Mouse (Mus musculus) MEL (cell line): ENCODE measurements around the gene Sema3b. TPM values are rescaled to one million over a fixed set of nuclear protein-coding genes. Genes with fewer than 3 reads are reported as not detected.

Source experiments
- DNase-seq: peaks from one replicate; pipeline ENCODE4 v3.0.0; 2011; ENCODE audit warnings: low read depth, low spot score
- H3K27ac ChIP-seq: 2 replicates; pipeline ENCODE4 v1.5.1; 2012; ENCODE audit warnings: low read depth, mild to moderate bottlenecking, control low read depth, low read length, moderate library complexity; ENCODE audit not compliant: control insufficient read depth
- H3K27me3 ChIP-seq, 2 experiments: fragments of 150-350 bp in 1 of 2; sonication (generic) in 1 of 2; 2 replicates each; pipeline ENCODE4 v1.6.1; 2012; ENCODE audit warnings: low read length in 2 of 2, mild to moderate bottlenecking in 2 of 2, improper control_type of control experiment in 1 of 2, moderate library complexity in 1 of 2; ENCODE audit not compliant: insufficient read depth in 2 of 2, control insufficient read depth in 1 of 2
- H3K36me3 ChIP-seq, 2 experiments: 2 replicates each; pipeline ENCODE4 v1.6.1; 2012 to 2014; ENCODE audit warnings: low read length in 2 of 2, improper control_type of control experiment in 1 of 2, inconsistent platforms in 1 of 2, mild to moderate bottlenecking in 1 of 2; ENCODE audit not compliant: insufficient read depth in 2 of 2, control insufficient read depth in 1 of 2
- H3K4me1 ChIP-seq, 2 experiments: fragments of 150-350 bp in 1 of 2; sonication (generic) in 1 of 2; 2 replicates each; pipeline ENCODE4 v1.6.1; 2012; ENCODE audit warnings: low read length in 2 of 2, improper control_type of control experiment in 1 of 2, mild to moderate bottlenecking in 1 of 2; ENCODE audit not compliant: insufficient read depth in 2 of 2, control insufficient read depth in 1 of 2
- H3K4me3 ChIP-seq, 2 experiments: fragments of 150-350 bp in 1 of 2; sonication (generic) in 1 of 2; 2 replicates each; pipeline ENCODE4 v1.5.1; 2012; ENCODE audit warnings: low read depth in 2 of 2, low read length in 2 of 2, mild to moderate bottlenecking in 2 of 2, moderate library complexity in 2 of 2, control low read depth in 1 of 2, improper control_type of control experiment in 1 of 2; ENCODE audit not compliant: control insufficient read depth in 1 of 2, insufficient read depth in 1 of 2
- H3K79me2 ChIP-seq: 2 replicates; pipeline ENCODE4 v1.6.1; 2012; ENCODE audit warnings: mild to moderate bottlenecking, low read length, moderate library complexity; ENCODE audit not compliant: control insufficient read depth, poor library complexity, insufficient read depth
- H3K9ac ChIP-seq: 2 replicates; pipeline ENCODE4 v1.6.1; 2012; ENCODE audit warnings: low read depth, mild to moderate bottlenecking, control low read depth, low read length, moderate library complexity; ENCODE audit not compliant: control insufficient read depth, poor library complexity, severe bottlenecking
- H3K9me3 ChIP-seq: fragments of 150-350 bp; sonication (generic); replicated peaks from 2 replicates; pipeline ENCODE4 v1.6.1; 2012; ENCODE audit warnings: mild to moderate bottlenecking, low read length, improper control_type of control experiment, moderate library complexity; ENCODE audit not compliant: insufficient read depth
- CHD1 ChIP-seq: IDR thresholded peaks from 2 replicates; pipeline ENCODE4 v1.6.1; 2012; ENCODE audit warnings: low read depth, mild to moderate bottlenecking, inconsistent platforms, low read length, improper control_type of control experiment
- CHD2 ChIP-seq: IDR thresholded peaks from 2 replicates; pipeline ENCODE4 v1.6.1; 2011; ENCODE audit warnings: low read length, improper control_type of control experiment
- CTCF ChIP-seq, 3 experiments: IDR thresholded peaks in 2 of 3; conservative IDR thresholded peaks in 1 of 3; 2 replicates each; pipeline ENCODE4 v1.5.1; 2011 to 2012; ENCODE audit warnings: low read length in 3 of 3, low read depth in 2 of 3, mild to moderate bottlenecking in 2 of 3, improper control_type of control experiment in 1 of 3, inconsistent platforms in 1 of 3, mixed read lengths in 1 of 3, moderate library complexity in 1 of 3; ENCODE audit not compliant: control insufficient read depth in 1 of 3, insufficient read depth in 1 of 3, poor library complexity in 1 of 3, severe bottlenecking in 1 of 3
- E2F4 ChIP-seq: IDR thresholded peaks from 2 replicates; pipeline ENCODE4 v1.6.1; 2011; ENCODE audit warnings: low read depth, low read length, improper control_type of control experiment, borderline replicate concordance
- ELF1 ChIP-seq: IDR thresholded peaks from 2 replicates; pipeline ENCODE4 v1.6.1; 2014; ENCODE audit warnings: low read depth, mild to moderate bottlenecking, inconsistent platforms, low read length, improper control_type of control experiment, moderate library complexity
- EP300 ChIP-seq, 2 experiments: IDR thresholded peaks; 2 replicates each; pipeline ENCODE4 v1.6.1; 2011; ENCODE audit warnings: improper control_type of control experiment in 2 of 2, low read length in 2 of 2, low read depth in 1 of 2, mild to moderate bottlenecking in 1 of 2
- ETS1 ChIP-seq: IDR thresholded peaks from 2 replicates; pipeline ENCODE4 v1.6.1; 2012; ENCODE audit warnings: low read depth, mild to moderate bottlenecking, inconsistent platforms, low read length, improper control_type of control experiment, moderate library complexity
- GABPA ChIP-seq: IDR thresholded peaks from 2 replicates; pipeline ENCODE4 v1.6.1; 2012; ENCODE audit warnings: low read depth, mild to moderate bottlenecking, inconsistent platforms, low read length, improper control_type of control experiment, moderate library complexity
- GATA1 ChIP-seq: IDR thresholded peaks from 2 replicates; pipeline ENCODE4 v1.6.1; 2011; ENCODE audit warnings: low read depth, low read length, improper control_type of control experiment
- HCFC1 ChIP-seq: IDR thresholded peaks from 2 replicates; pipeline ENCODE4 v1.6.1; 2012; ENCODE audit warnings: low read depth, mild to moderate bottlenecking, inconsistent platforms, low read length, improper control_type of control experiment, moderate library complexity
- JUND ChIP-seq: IDR thresholded peaks from 2 replicates; pipeline ENCODE4 v1.6.1; 2011; ENCODE audit warnings: low read depth, mild to moderate bottlenecking, improper control_type of control experiment, low read length
- KAT2A ChIP-seq: conservative IDR thresholded peaks from 2 replicates; pipeline ENCODE4 v1.6.1; 2012; ENCODE audit warnings: low read depth, low read length, improper control_type of control experiment, inconsistent platforms
- MAFK ChIP-seq: IDR thresholded peaks from 2 replicates; pipeline ENCODE4 v1.6.1; 2011; ENCODE audit warnings: low read depth, mild to moderate bottlenecking, low read length, improper control_type of control experiment, borderline replicate concordance
- MAX ChIP-seq: IDR thresholded peaks from 2 replicates; pipeline ENCODE4 v1.6.1; 2011; ENCODE audit warnings: low read length, improper control_type of control experiment
- MEF2A ChIP-seq: IDR thresholded peaks from 2 replicates; pipeline ENCODE4 v1.6.1; 2014; ENCODE audit warnings: low read depth, mild to moderate bottlenecking, inconsistent platforms, low read length, improper control_type of control experiment; ENCODE audit not compliant: poor library complexity, insufficient replicate concordance, severe bottlenecking; ENCODE audit errors: extremely low read depth
- MXI1 ChIP-seq: IDR thresholded peaks from 2 replicates; pipeline ENCODE4 v1.6.1; 2011; ENCODE audit warnings: mild to moderate bottlenecking, low read depth, low read length, improper control_type of control experiment
- MYC ChIP-seq: IDR thresholded peaks from 2 replicates; pipeline ENCODE4 v1.6.1; 2011; ENCODE audit warnings: low read depth, mild to moderate bottlenecking, low read length, improper control_type of control experiment, moderate library complexity
- NELFE ChIP-seq: IDR thresholded peaks from 2 replicates; pipeline ENCODE4 v1.6.1; 2011; ENCODE audit warnings: low read depth, low read length, improper control_type of control experiment
- NRF1 ChIP-seq: IDR thresholded peaks from 2 replicates; pipeline ENCODE4 v1.6.1; 2014; ENCODE audit warnings: low read depth, mild to moderate bottlenecking, inconsistent platforms, low read length, improper control_type of control experiment, moderate library complexity; ENCODE audit not compliant: poor library complexity, insufficient read depth, severe bottlenecking
- POLR2A ChIP-seq, 2 experiments: IDR thresholded peaks; 2 replicates each; pipeline ENCODE4 v1.6.1; 2011 to 2012; ENCODE audit warnings: low read length in 2 of 2, mild to moderate bottlenecking in 2 of 2, control low read depth in 1 of 2, improper control_type of control experiment in 1 of 2, low read depth in 1 of 2, moderate library complexity in 1 of 2; ENCODE audit not compliant: control insufficient read depth in 1 of 2, insufficient read depth in 1 of 2, poor library complexity in 1 of 2
- POLR2AphosphoS2 ChIP-seq: IDR thresholded peaks from 2 replicates; pipeline ENCODE4 v1.6.1; 2011; ENCODE audit warnings: low read length, improper control_type of control experiment
- POLR2AphosphoS5 ChIP-seq: IDR thresholded peaks from 2 replicates; pipeline ENCODE4 v1.6.1; 2012; ENCODE audit warnings: low read depth, borderline replicate concordance, mild to moderate bottlenecking, inconsistent platforms, low read length, moderate library complexity, mixed read lengths
- RAD21 ChIP-seq: IDR thresholded peaks from 2 replicates; pipeline ENCODE4 v1.6.1; 2011; ENCODE audit warnings: mild to moderate bottlenecking, low read depth, low read length, improper control_type of control experiment
- RCOR1 ChIP-seq: IDR thresholded peaks from 2 replicates; pipeline ENCODE4 v1.6.1; 2012; ENCODE audit warnings: low read depth, mild to moderate bottlenecking, inconsistent platforms, low read length, improper control_type of control experiment
- SIN3A ChIP-seq: IDR thresholded peaks from 2 replicates; pipeline ENCODE4 v1.6.1; 2012; ENCODE audit warnings: low read length, improper control_type of control experiment, inconsistent platforms
- SMC3 ChIP-seq: IDR thresholded peaks from 2 replicates; pipeline ENCODE4 v1.6.1; 2011; ENCODE audit warnings: low read depth, low read length, improper control_type of control experiment
- TAL1 ChIP-seq: IDR thresholded peaks from 2 replicates; pipeline ENCODE4 v1.6.1; 2012; ENCODE audit warnings: mild to moderate bottlenecking, inconsistent platforms, low read length, moderate library complexity, mixed read lengths
- TBP ChIP-seq: IDR thresholded peaks from 2 replicates; pipeline ENCODE4 v1.8.0; 2011; ENCODE audit warnings: low read depth, low read length, improper control_type of control experiment
- UBTF ChIP-seq: IDR thresholded peaks from 2 replicates; pipeline ENCODE4 v1.6.1; 2012; ENCODE audit warnings: low read depth, mild to moderate bottlenecking, inconsistent platforms, low read length, improper control_type of control experiment, moderate library complexity, borderline replicate concordance; ENCODE audit not compliant: insufficient read depth
- USF2 ChIP-seq, 2 experiments: IDR thresholded peaks; 2 replicates each; pipeline ENCODE4 v1.6.1; 2011 to 2012; ENCODE audit warnings: improper control_type of control experiment in 2 of 2, low read length in 2 of 2, borderline replicate concordance in 1 of 2, inconsistent platforms in 1 of 2, low read depth in 1 of 2, mild to moderate bottlenecking in 1 of 2; ENCODE audit not compliant: insufficient read depth in 1 of 2
- ZC3H11A ChIP-seq: IDR thresholded peaks from 2 replicates; pipeline ENCODE4 v1.6.1; 2012; ENCODE audit warnings: low read depth, mild to moderate bottlenecking, inconsistent platforms, low read length, improper control_type of control experiment
- ZKSCAN1 ChIP-seq: IDR thresholded peaks from 2 replicates; pipeline ENCODE4 v1.6.1; 2012; ENCODE audit warnings: low read depth, mild to moderate bottlenecking, inconsistent platforms, low read length, improper control_type of control experiment, moderate library complexity
- ZMIZ1 ChIP-seq: IDR thresholded peaks from 2 replicates; pipeline ENCODE4 v1.6.1; 2012; ENCODE audit warnings: low read depth, mild to moderate bottlenecking, inconsistent platforms, low read length, improper control_type of control experiment, moderate library complexity
- ZNF384 ChIP-seq: IDR thresholded peaks from 2 replicates; pipeline ENCODE4 v1.6.1; 2012; ENCODE audit warnings: low read depth, mild to moderate bottlenecking, inconsistent platforms, low read length, improper control_type of control experiment
- polyA plus RNA-seq, 2 experiments: library from polyadenylated mRNA; stranded (reverse) in 1 of 2; unstranded in 1 of 2; fragments of >175 nt in 1 of 2; fragments of >200 nt in 1 of 2; gene quantifications; 2 replicates each; pipeline versions ENCODE4 v1.2.1 to v1.2.4; 2012; ENCODE audit warnings: low replicate concordance in 2 of 2, low read depth in 1 of 2; ENCODE audit not compliant: insufficient read length in 2 of 2, insufficient read depth in 1 of 2, missing spikeins in 1 of 2
- total RNA-seq: library from RNA; depleted of rRNA; stranded (reverse); fragments of 300-350 nt; gene quantifications from 2 replicates; pipeline ENCODE4 v1.2.3, GENCODE M21; 2012

Sema3b gene
- total and polyA plus RNA-seq, 3 experiments: 0.04 to 0.21 TPM; not detected in 1

GRCm38 (mm10) chr9:107624539-107624938 is 15.5 kb upstream of the Sema3b start:
- peaks cover 11 to 22% of the 10 kb centered on the region in 2 experiments for H3K4me1 ChIP-seq
- peak; percentile 88 for DNase-seq

GRCm38 (mm10) chr9:107620954-107621353 is 11.9 kb upstream of the Sema3b start:
- TF ChIP-seq MXI1: no peak
- no peak for TF ChIP-seq ZC3H11A
- TF ChIP-seq SMC3: no peak
- TF ChIP-seq POLR2AphosphoS5: no peak
- TF ChIP-seq POLR2A (IDR thresholded peaks at IDR 0.05; ENCODE audit: control insufficient read depth in 1 of 2, insufficient read depth in 1 of 2, low read depth in 1 of 2, low read length in 2 of 2, poor library complexity in 1 of 2): no peak
- TF ChIP-seq MYC: no peak
- TF ChIP-seq ELF1: no peak
- no peak for TF ChIP-seq NRF1
- TF ChIP-seq MAFK: no peak
- no peak for TF ChIP-seq CTCF (IDR thresholded peaks at IDR 0.05 in 2 of 3, conservative IDR thresholded peaks at IDR 0.05 in 1 of 3; ENCODE audit: control insufficient read depth in 1 of 3, insufficient read depth in 1 of 3, low read depth in 2 of 3, low read length in 3 of 3, poor library complexity in 1 of 3, severe bottlenecking in 1 of 3)
- no peak for TF ChIP-seq ZNF384
- TF ChIP-seq GABPA: no peak
- TF ChIP-seq CHD2: no peak
- no peak for TF ChIP-seq HCFC1
- TF ChIP-seq NELFE: no peak
- TF ChIP-seq TAL1: no peak
- no peak for TF ChIP-seq ZMIZ1
- no peak for TF ChIP-seq USF2 (IDR thresholded peaks at IDR 0.05; ENCODE audit: borderline replicate concordance in 1 of 2, insufficient read depth in 1 of 2, low read depth in 1 of 2, low read length in 2 of 2)
- Histone ChIP-seq H3K9ac (no peak overlapping the region), H3K27me3 (no peaks in the 10 kb centered on the region), H3K27ac (no peak overlapping the region), H3K79me2 (peaks cover 12% of the 10 kb centered on the region; the same call in 1 of the 2 replicates), H3K9me3 (no peaks in the 10 kb centered on the region), H3K4me3 (no peak overlapping the region), H3K4me1 (peaks cover 8 to 17% of the 10 kb centered on the region in 2 experiments), H3K36me3 (peaks cover 1 to 11% of the 10 kb centered on the region in 2 experiments; a peak in 3 of 4 replicates)
- no peak for DNase-seq

More at GRCm38 (mm10) chr9:107624539-107624938, 15.5 kb upstream of the Sema3b start:
- no peak overlapping the region for H3K4me3 ChIP-seq
- H3K9ac ChIP-seq: peak overlapping the region; percentile 13
- TF ChIP-seq KAT2A (no peak), SIN3A (peak; percentile 48; the same call in 1 of the 2 replicates), TBP (no peak), ZMIZ1 (no peak), CHD1 (no peak), RAD21 (no peak), EP300 (IDR thresholded peaks at IDR 0.05; ENCODE audit: low read depth in 1 of 2, low read length in 2 of 2) (peak; percentile 23 to 36; a peak in 1 of 4 replicates), ZC3H11A (no peak), POLR2AphosphoS2 (no peak), MAFK (no peak), POLR2A (IDR thresholded peaks at IDR 0.05; ENCODE audit: control insufficient read depth in 1 of 2, insufficient read depth in 1 of 2, low read depth in 1 of 2, low read length in 2 of 2, poor library complexity in 1 of 2) (peak in 1 of 2 experiments; percentile 45; a peak in 1 of 4 replicates), JUND (no peak), GATA1 (no peak), CHD2 (no peak), MAX (no peak), E2F4 (no peak), ZKSCAN1 (no peak), NELFE (no peak), ZNF384 (no peak), POLR2AphosphoS5 (no peak), HCFC1 (0 out of 2 replicates have a peak, but pooled peaks have one; percentile 46), UBTF (no peak), MYC (no peak), RCOR1 (no peak), GABPA (no peak), ETS1 (peak; percentile 53; the same call in 1 of the 2 replicates), USF2 (IDR thresholded peaks at IDR 0.05; ENCODE audit: borderline replicate concordance in 1 of 2, insufficient read depth in 1 of 2, low read depth in 1 of 2, low read length in 2 of 2) (no peak), MEF2A (no peak), ELF1 (peak; percentile 81), CTCF (IDR thresholded peaks at IDR 0.05 in 2 of 3, conservative IDR thresholded peaks at IDR 0.05 in 1 of 3; ENCODE audit: control insufficient read depth in 1 of 3, insufficient read depth in 1 of 3, low read depth in 2 of 3, low read length in 3 of 3, poor library complexity in 1 of 3, severe bottlenecking in 1 of 3) (no peak), MXI1 (no peak), SMC3 (no peak), NRF1 (no peak)
- peaks cover 34% of the 10 kb centered on the region for H3K79me2 ChIP-seq
- H3K9me3 ChIP-seq: no peaks in the 10 kb centered on the region
- peak overlapping the region; percentile 53 for H3K27ac ChIP-seq
- peaks cover 1 to 15% of the 10 kb centered on the region in 2 experiments; a peak in 3 of 4 replicates for H3K36me3 ChIP-seq
- no peaks in the 10 kb centered on the region for H3K27me3 ChIP-seq
